Mouse (Mus musculus): Measurements from ENCODE around the gene Cd4. TPM values are rescaled to one million over a fixed set of nuclear protein-coding genes. Genes with fewer than 3 reads are reported as not detected.
A peak's percentile ranks its signal among the peaks of the same experiment; 100 is the strongest.

The Cd4 gene
- 0.11 and 0.14 TPM in 2 replicates for polyA plus RNA-seq (2015; fragmentation: Nextera tagmentation; extraction: Ambion mirVana)

GRCm38 (mm10) chr6:124887986-124888385, at the start of gene Cd4:
Gene Cd4 (minus strand): TSS chr6:124888221.
- no peak within 1 kb of the TSS for H3K4me3 ChIP-seq (ENCODE audit: low read depth, low read length)
- no peak within 1 kb of the TSS for H3K4me2 ChIP-seq (ENCODE audit: low read depth, low read length)
- H3K9me3 ChIP-seq (replicated peaks; ENCODE audit: control insufficient read depth, low read length): no peaks in the 10 kb centered on the region
- 54% methylated on average over 9 of the region's 9 CpGs for WGBS (ENCODE audit: insufficient replicate concordance)
- no peaks in the 10 kb centered on the region for H3K4me1 ChIP-seq (ENCODE audit: control insufficient read depth, low read depth, low read length)
- ATAC-seq (ENCODE audit: low read depth): no peak
- H3K9ac ChIP-seq (ENCODE audit: low read depth, low read length): no peak within 1 kb of the TSS
- H3K27ac ChIP-seq (ENCODE audit: low read length): no peak within 1 kb of the TSS
- no peaks in the 10 kb centered on the region for H3K36me3 ChIP-seq (ENCODE audit: control insufficient read depth, insufficient read depth)
- no peaks in the 10 kb centered on the region for H3K27me3 ChIP-seq (ENCODE audit: control insufficient read depth, insufficient read depth, low read depth, low read length)

GRCm38 (mm10) chr6:124937493-124937892, 49.5 kb upstream of the Cd4 start:
- no peaks in the 10 kb centered on the region for H3K9me3 ChIP-seq (replicated peaks; ENCODE audit: control insufficient read depth, low read length)
- H3K4me2 ChIP-seq (ENCODE audit: low read depth, low read length): no peak overlapping the region
- H3K4me1 ChIP-seq (ENCODE audit: control insufficient read depth, low read depth, low read length): peaks cover 5% of the 10 kb centered on the region
- 59% methylated on average over 2 of the region's 2 CpGs for WGBS (ENCODE audit: insufficient replicate concordance)
- no peak overlapping the region for H3K27ac ChIP-seq (ENCODE audit: low read length)
- no peak overlapping the region for H3K4me3 ChIP-seq (ENCODE audit: low read depth, low read length)
- no peaks in the 10 kb centered on the region for H3K27me3 ChIP-seq (ENCODE audit: control insufficient read depth, insufficient read depth, low read depth, low read length)
- no peak for ATAC-seq (ENCODE audit: low read depth)
- peaks cover 9% of the 10 kb centered on the region for H3K36me3 ChIP-seq (ENCODE audit: control insufficient read depth, insufficient read depth)
- no peak overlapping the region for H3K9ac ChIP-seq (ENCODE audit: low read depth, low read length)

GRCm38 (mm10) chr6:124936681-124937080, 48.7 kb upstream of the Cd4 start:
- no peak overlapping the region for H3K27ac ChIP-seq (ENCODE audit: low read length)
- no peak for ATAC-seq (ENCODE audit: low read depth)
- H3K27me3 ChIP-seq (ENCODE audit: control insufficient read depth, insufficient read depth, low read depth, low read length): no peaks in the 10 kb centered on the region
- peaks cover 9% of the 10 kb centered on the region for H3K36me3 ChIP-seq (ENCODE audit: control insufficient read depth, insufficient read depth)
- H3K4me2 ChIP-seq (ENCODE audit: low read depth, low read length): no peak overlapping the region
- no peak overlapping the region for H3K4me3 ChIP-seq (ENCODE audit: low read depth, low read length)
- 74% methylated on average over 1 of the region's 1 CpGs for WGBS (ENCODE audit: insufficient replicate concordance)
- peaks cover 13% of the 10 kb centered on the region for H3K4me1 ChIP-seq (ENCODE audit: control insufficient read depth, low read depth, low read length)
- H3K9ac ChIP-seq (ENCODE audit: low read depth, low read length): no peak overlapping the region
- no peaks in the 10 kb centered on the region for H3K9me3 ChIP-seq (replicated peaks; ENCODE audit: control insufficient read depth, low read length)

GRCm38 (mm10) chr6:124934670-124935069, 46.6 kb upstream of the Cd4 start:
- H3K4me3 ChIP-seq (ENCODE audit: low read depth, low read length): no peak overlapping the region
- 91% methylated on average over 7 of the region's 7 CpGs for WGBS (ENCODE audit: insufficient replicate concordance)
- no peaks in the 10 kb centered on the region for H3K9me3 ChIP-seq (replicated peaks; ENCODE audit: control insufficient read depth, low read length)
- no peak overlapping the region for H3K4me2 ChIP-seq (ENCODE audit: low read depth, low read length)
- H3K27me3 ChIP-seq (ENCODE audit: control insufficient read depth, insufficient read depth, low read depth, low read length): no peaks in the 10 kb centered on the region
- ATAC-seq (ENCODE audit: low read depth): no peak
- peaks cover 9% of the 10 kb centered on the region for H3K36me3 ChIP-seq (ENCODE audit: control insufficient read depth, insufficient read depth)
- H3K27ac ChIP-seq (ENCODE audit: low read length): no peak overlapping the region
- peaks cover 19% of the 10 kb centered on the region for H3K4me1 ChIP-seq (ENCODE audit: control insufficient read depth, low read depth, low read length)
- no peak overlapping the region for H3K9ac ChIP-seq (ENCODE audit: low read depth, low read length)

GRCm38 (mm10) chr6:124933127-124933526, 45.1 kb upstream of the Cd4 start:
- Histone ChIP-seq H3K27ac (ENCODE audit: low read length) (no peak overlapping the region), H3K4me1 (ENCODE audit: control insufficient read depth, low read depth, low read length) (peaks cover 19% of the 10 kb centered on the region), H3K9ac (ENCODE audit: low read depth, low read length) (no peak overlapping the region), H3K4me2 (ENCODE audit: low read depth, low read length) (no peak overlapping the region), H3K9me3 (replicated peaks; ENCODE audit: control insufficient read depth, low read length) (no peaks in the 10 kb centered on the region), H3K36me3 (ENCODE audit: control insufficient read depth, insufficient read depth) (peaks cover 9% of the 10 kb centered on the region), H3K4me3 (ENCODE audit: low read depth, low read length) (no peak overlapping the region), H3K27me3 (ENCODE audit: control insufficient read depth, insufficient read depth, low read depth, low read length) (no peaks in the 10 kb centered on the region)
- ATAC-seq (ENCODE audit: low read depth): no peak
- WGBS (ENCODE audit: insufficient replicate concordance): 76% methylated on average over 3 of the region's 3 CpGs

- Histone ChIP-seq H3K9ac (ENCODE audit: low read depth, low read length) (peak overlapping the region; percentile 96), H3K27ac (ENCODE audit: low read length) (peak overlapping the region; percentile 90; the same call in 1 of the 2 replicates), H3K4me1 (ENCODE audit: control insufficient read depth, low read depth, low read length) (peaks cover 19% of the 10 kb centered on the region), H3K9me3 (replicated peaks; ENCODE audit: control insufficient read depth, low read length) (no peaks in the 10 kb centered on the region), H3K4me2 (ENCODE audit: low read depth, low read length) (peak overlapping the region; percentile 87), H3K4me3 (ENCODE audit: low read depth, low read length) (peak overlapping the region; percentile 97), H3K27me3 (ENCODE audit: control insufficient read depth, insufficient read depth, low read depth, low read length) (no peaks in the 10 kb centered on the region), H3K36me3 (ENCODE audit: control insufficient read depth, insufficient read depth) (peaks cover 9% of the 10 kb centered on the region)
- WGBS (ENCODE audit: insufficient replicate concordance): 61% methylated on average over 12 of the region's 12 CpGs
- ATAC-seq (ENCODE audit: low read depth): no peak
Observed at GRCm38 (mm10) chr6:124932314-124932695, 44.3 kb upstream of the Cd4 start.

- peak overlapping the region; percentile 96 for H3K9ac ChIP-seq (ENCODE audit: low read depth, low read length)
- no peak for ATAC-seq (ENCODE audit: low read depth)
- under 1% methylated on average over 47 of the region's 48 CpGs for WGBS (ENCODE audit: insufficient replicate concordance)
- H3K4me3 ChIP-seq (ENCODE audit: low read depth, low read length): peak overlapping the region; percentile 97
- H3K27me3 ChIP-seq (ENCODE audit: control insufficient read depth, insufficient read depth, low read depth, low read length): no peaks in the 10 kb centered on the region
- peaks cover 19% of the 10 kb centered on the region for H3K4me1 ChIP-seq (ENCODE audit: control insufficient read depth, low read depth, low read length)
- H3K27ac ChIP-seq (ENCODE audit: low read length): peak overlapping the region; percentile 90
- H3K36me3 ChIP-seq (ENCODE audit: control insufficient read depth, insufficient read depth): peaks cover 9% of the 10 kb centered on the region
- H3K4me2 ChIP-seq (ENCODE audit: low read depth, low read length): peak overlapping the region; percentile 87
- H3K9me3 ChIP-seq (replicated peaks; ENCODE audit: control insufficient read depth, low read length): no peaks in the 10 kb centered on the region
Observed at GRCm38 (mm10) chr6:124931525-124932313, 43.7 kb upstream of the Cd4 start.

GRCm38 (mm10) chr6:124930754-124931524, 42.9 kb upstream of the Cd4 start, which contains the start of gene Mlf2:
Gene Mlf2 (plus strand): TSS chr6:124931386.
- peak within 1 kb of the TSS; percentile 97 for H3K4me3 ChIP-seq (ENCODE audit: low read depth, low read length)
- no peaks in the 10 kb centered on the region for H3K27me3 ChIP-seq (ENCODE audit: control insufficient read depth, insufficient read depth, low read depth, low read length)
- peaks cover 9% of the 10 kb centered on the region for H3K36me3 ChIP-seq (ENCODE audit: control insufficient read depth, insufficient read depth)
- peak within 1 kb of the TSS; percentile 90 for H3K27ac ChIP-seq (ENCODE audit: low read length)
- H3K4me1 ChIP-seq (ENCODE audit: control insufficient read depth, low read depth, low read length): peaks cover 19% of the 10 kb centered on the region
- peak within 1 kb of the TSS; percentile 87 for H3K4me2 ChIP-seq (ENCODE audit: low read depth, low read length)
- H3K9ac ChIP-seq (ENCODE audit: low read depth, low read length): peak within 1 kb of the TSS; percentile 96
- under 1% methylated on average over 52 of the region's 64 CpGs for WGBS (ENCODE audit: insufficient replicate concordance)
- H3K9me3 ChIP-seq (replicated peaks; ENCODE audit: control insufficient read depth, low read length): no peaks in the 10 kb centered on the region
- ATAC-seq (ENCODE audit: low read depth): peak; percentile 86

GRCm38 (mm10) chr6:124930231-124930630, 42.2 kb upstream of the Cd4 start:
- WGBS (ENCODE audit: insufficient replicate concordance): 67% methylated on average over 1 of the region's 1 CpGs
- no peaks in the 10 kb centered on the region for H3K27me3 ChIP-seq (ENCODE audit: control insufficient read depth, insufficient read depth, low read depth, low read length)
- no peaks in the 10 kb centered on the region for H3K9me3 ChIP-seq (replicated peaks; ENCODE audit: control insufficient read depth, low read length)
- peak overlapping the region; percentile 87 for H3K27ac ChIP-seq (ENCODE audit: low read length)
- H3K4me3 ChIP-seq (ENCODE audit: low read depth, low read length): peak overlapping the region; percentile 97
- H3K4me1 ChIP-seq (ENCODE audit: control insufficient read depth, low read depth, low read length): peaks cover 19% of the 10 kb centered on the region
- peak; percentile 2 for ATAC-seq (ENCODE audit: low read depth)
- H3K36me3 ChIP-seq (ENCODE audit: control insufficient read depth, insufficient read depth): peaks cover 9% of the 10 kb centered on the region
- peak overlapping the region; percentile 76 for H3K4me2 ChIP-seq (ENCODE audit: low read depth, low read length)
- peak overlapping the region; percentile 71 for H3K9ac ChIP-seq (ENCODE audit: low read depth, low read length)
